Mouse (Mus musculus) midbrain, embryonic 11.5 days (tissue): ENCODE results near the gene Mrs2. TPM values are rescaled to one million over a fixed set of nuclear protein-coding genes. Genes with fewer than 3 reads are reported as not detected.

Source experiments
- ATAC-seq: fragments of 200-750 bp; cut with Nextera tagmentation; 2 replicates; pipeline ENCODE4 v1.8.0; 2017; ENCODE audit warnings: moderate TSS enrichment, moderate library complexity; ENCODE audit not compliant: low FRiP score
- DNase-seq: peaks from one replicate; pipeline ENCODE4 v3.0.0; 2015; ENCODE audit warnings: low spot score; ENCODE audit errors: missing footprints
- H3K27ac ChIP-seq: fragments of 300-500 bp; sonication (generic); 2 replicates; pipeline ENCODE4 v1.5.1; 2014; ENCODE audit warnings: low read depth, low read length
- H3K27me3 ChIP-seq: fragments of 300-500 bp; sonication (generic); 2 replicates; pipeline ENCODE4 v1.6.1; 2014; ENCODE audit warnings: mild to moderate bottlenecking, low read length, moderate library complexity, mixed read lengths; ENCODE audit not compliant: control insufficient read depth, insufficient read depth
- H3K36me3 ChIP-seq: fragments of 300-500 bp; sonication (generic); 2 replicates; pipeline ENCODE4 v1.6.1; 2014; ENCODE audit warnings: mild to moderate bottlenecking, low read length, moderate library complexity, mixed read lengths; ENCODE audit not compliant: control insufficient read depth, insufficient read depth
- H3K4me1 ChIP-seq: fragments of 300-500 bp; sonication (generic); 2 replicates; pipeline ENCODE4 v1.6.1; 2014; ENCODE audit warnings: low read length; ENCODE audit not compliant: control insufficient read depth, insufficient read depth
- H3K4me2 ChIP-seq: fragments of 300-500 bp; sonication (generic); 2 replicates; pipeline ENCODE4 v1.6.1; 2014; ENCODE audit warnings: mild to moderate bottlenecking, moderate library complexity
- H3K4me3 ChIP-seq: fragments of 300-500 bp; sonication (generic); 2 replicates; pipeline ENCODE4 v1.5.1; 2014; ENCODE audit warnings: low read depth, low read length
- H3K9ac ChIP-seq: fragments of 300-500 bp; sonication (generic); 2 replicates; pipeline ENCODE4 v1.6.1; 2014; ENCODE audit warnings: low read length
- H3K9me3 ChIP-seq: fragments of 300-500 bp; sonication (generic); 2 replicates; pipeline ENCODE4 v1.6.1; 2016; ENCODE audit warnings: low read length; ENCODE audit not compliant: control insufficient read depth
- WGBS: fragments of 180-500 bp; shearing (Covaris S2); extraction: QIAGEN DNeasy Blood & Tissue Kit; methylation state at CpG from one replicate; pipeline ENCODE4 v1.1.7; 2014; 5-methylcytosine and 5-hydroxymethylcytosine counted together
- polyA plus RNA-seq: library from polyadenylated mRNA; unstranded; fragments of >200 nt; fragmentation: Nextera tagmentation; extraction: Ambion mirVana; gene quantifications from 2 replicates; pipeline ENCODE4 v1.2.1, GENCODE M21; 2014

The Mrs2 gene
- polyA plus RNA-seq, 1 experiment from 2014 or later, result 24.3 TPM

- Histone ChIP-seq H3K27me3 (no peaks in the 10 kb centered on the region), H3K9me3 (no peaks in the 10 kb centered on the region), H3K4me3 (0 out of 2 replicates have a peak overlapping the region, but pooled peaks have one; percentile 9), H3K4me1 (no peaks in the 10 kb centered on the region), H3K9ac (peak overlapping the region; percentile 30), H3K36me3 (no peaks in the 10 kb centered on the region), H3K27ac (no peak overlapping the region), H3K4me2 (peak overlapping the region; percentile 37)
- WGBS, result 27% methylated on average over 15 of the region's 15 CpGs
- no peak for ATAC-seq
- DNase-seq, result no peak
These were observed 54.9 kb downstream of the Mrs2 start for GRCm38 (mm10) chr13:24965130-24965845.

- Histone ChIP-seq H3K36me3 (no peaks in the 10 kb centered on the region), H3K4me3 (no peak overlapping the region), H3K27ac (no peak overlapping the region), H3K27me3 (no peaks in the 10 kb centered on the region), H3K4me2 (no peak overlapping the region), H3K9ac (no peak overlapping the region), H3K4me1 (no peaks in the 10 kb centered on the region), H3K9me3 (no peaks in the 10 kb centered on the region)
- no peak for DNase-seq
- ATAC-seq, result no peak
- WGBS, result 86% methylated on average over 8 of the region's 8 CpGs
These were observed 58.1 kb downstream of the Mrs2 start for GRCm38 (mm10) chr13:24962119-24962518.

- DNase-seq (no peak), ATAC-seq (no peak)
- H3K4me2 ChIP-seq, result no peak overlapping the region
- 85% methylated on average over 3 of the region's 3 CpGs for WGBS
- H3K4me1 ChIP-seq, result no peaks in the 10 kb centered on the region
- H3K36me3 ChIP-seq, result no peaks in the 10 kb centered on the region
- no peak overlapping the region for H3K4me3 ChIP-seq
- no peak overlapping the region for H3K9ac ChIP-seq
- no peak overlapping the region for H3K27ac ChIP-seq
- no peaks in the 10 kb centered on the region for H3K27me3 ChIP-seq
- H3K9me3 ChIP-seq, result no peaks in the 10 kb centered on the region
These were observed 60.1 kb downstream of the Mrs2 start for GRCm38 (mm10) chr13:24960084-24960483.

GRCm38 (mm10) chr13:24958671-24959070 is 61.5 kb downstream of the Mrs2 start:
- no peaks in the 10 kb centered on the region for H3K4me1 ChIP-seq
- WGBS, result 93% methylated on average over 11 of the region's 11 CpGs
- no peak for ATAC-seq

GRCm38 (mm10) chr13:24955500-24955899 is 64.7 kb downstream of the Mrs2 start:
- Histone ChIP-seq H3K4me1 (no peaks in the 10 kb centered on the region), H3K9ac (no peak overlapping the region), H3K27me3 (no peaks in the 10 kb centered on the region), H3K36me3 (no peaks in the 10 kb centered on the region), H3K4me2 (no peak overlapping the region), H3K4me3 (no peak overlapping the region), H3K9me3 (no peaks in the 10 kb centered on the region), H3K27ac (no peak overlapping the region)
- DNase-seq, result no peak
- WGBS, result 25% methylated on average over 10 of the region's 10 CpGs
- no peak for ATAC-seq

More at GRCm38 (mm10) chr13:24958671-24959070, 61.5 kb downstream of the Mrs2 start:
- no peaks in the 10 kb centered on the region for H3K36me3 ChIP-seq
- no peak overlapping the region for H3K9ac ChIP-seq
- no peak for DNase-seq
- no peak overlapping the region for H3K4me2 ChIP-seq
- H3K27me3 ChIP-seq, result no peaks in the 10 kb centered on the region
- no peaks in the 10 kb centered on the region for H3K9me3 ChIP-seq
- no peak overlapping the region for H3K27ac ChIP-seq
- no peak overlapping the region for H3K4me3 ChIP-seq

GRCm38 (mm10) chr13:24955091-24955490 is 65.1 kb downstream of the Mrs2 start:
- Histone ChIP-seq H3K4me1 (no peaks in the 10 kb centered on the region), H3K9ac (no peak overlapping the region), H3K4me2 (no peak overlapping the region), H3K9me3 (no peaks in the 10 kb centered on the region), H3K27ac (no peak overlapping the region), H3K27me3 (no peaks in the 10 kb centered on the region), H3K36me3 (no peaks in the 10 kb centered on the region), H3K4me3 (no peak overlapping the region)
- DNase-seq (no peak), ATAC-seq (no peak)
- WGBS, result 58% methylated on average over 11 of the region's 11 CpGs

GRCm38 (mm10) chr13:24952659-24953058 is 67.5 kb downstream of the Mrs2 start:
- no peak overlapping the region for H3K9ac ChIP-seq
- H3K4me2 ChIP-seq, result no peak overlapping the region
- no peaks in the 10 kb centered on the region for H3K36me3 ChIP-seq
- H3K4me3 ChIP-seq, result no peak overlapping the region
- DNase-seq, result no peak
- WGBS, result 90% methylated on average over 7 of the region's 7 CpGs
- no peaks in the 10 kb centered on the region for H3K9me3 ChIP-seq
- H3K27me3 ChIP-seq, result no peaks in the 10 kb centered on the region
- H3K4me1 ChIP-seq, result no peaks in the 10 kb centered on the region
- no peak for ATAC-seq
- H3K27ac ChIP-seq, result no peak overlapping the region

GRCm38 (mm10) chr13:24948870-24949269 is 71.3 kb downstream of the Mrs2 start:
- H3K4me3 ChIP-seq, result no peak overlapping the region
- no peaks in the 10 kb centered on the region for H3K27me3 ChIP-seq
- ATAC-seq (no peak), DNase-seq (no peak)
- H3K9me3 ChIP-seq, result no peaks in the 10 kb centered on the region
- H3K27ac ChIP-seq, result no peak overlapping the region
- H3K9ac ChIP-seq, result no peak overlapping the region
- WGBS, result 88% methylated on average over 6 of the region's 6 CpGs
- H3K36me3 ChIP-seq, result no peaks in the 10 kb centered on the region
- H3K4me1 ChIP-seq, result no peaks in the 10 kb centered on the region
- H3K4me2 ChIP-seq, result no peak overlapping the region

GRCm38 (mm10) chr13:24947158-24947557 is 73.0 kb downstream of the Mrs2 start:
- Histone ChIP-seq H3K9me3 (no peaks in the 10 kb centered on the region), H3K4me1 (no peaks in the 10 kb centered on the region), H3K4me2 (no peak overlapping the region), H3K27ac (no peak overlapping the region), H3K36me3 (no peaks in the 10 kb centered on the region), H3K4me3 (no peak overlapping the region), H3K27me3 (no peaks in the 10 kb centered on the region), H3K9ac (no peak overlapping the region)
- DNase-seq (no peak), ATAC-seq (no peak)
- 89% methylated on average over 5 of the region's 5 CpGs for WGBS
